ENCODE assay signal across 12 mouse cellular contexts in the genomic region with DNA sequence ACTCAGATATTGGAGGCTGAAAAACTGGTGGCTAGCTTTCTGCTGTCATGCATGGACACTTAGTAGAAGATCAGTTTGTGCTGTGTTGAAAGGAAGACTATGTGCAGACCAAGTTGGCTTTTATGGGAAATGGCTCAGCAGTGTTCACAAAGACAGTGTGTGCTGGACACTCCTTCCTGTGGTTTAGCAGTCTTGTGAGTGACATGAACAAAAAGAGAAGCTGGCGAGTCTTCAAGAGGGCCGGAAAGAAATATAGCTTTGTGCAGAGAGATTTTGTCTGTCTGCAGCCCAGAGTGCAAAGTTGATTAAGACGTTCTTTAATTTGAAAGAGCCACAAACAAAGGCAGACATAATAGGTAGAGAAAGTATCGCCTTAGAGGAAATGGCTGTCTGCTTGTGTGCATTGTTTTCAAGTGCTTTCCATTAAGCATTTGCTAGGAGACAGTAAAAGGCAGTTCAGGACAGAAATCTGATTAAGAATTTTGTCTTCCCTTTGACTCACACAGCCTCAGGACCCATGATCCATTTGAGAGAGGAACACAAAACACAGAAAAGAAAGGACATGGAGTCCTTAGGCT. TPM values are rescaled to one million over a fixed set of nuclear protein-coding genes. Genes with fewer than 3 reads are reported as not detected.
DNase-seq lines count a peak whose midpoint lies in the region; ATAC-seq and TF ChIP-seq lines count a peak whose summit lies in the region.
"Had no signal": no experiment of that assay in that cellular context is flagged by ENCODE, and none has a peak within 500 bp of the region (broad histone marks: within the 10 kb centered on the region; RNA-seq: fewer than 3 reads in every experiment).

No protein-coding gene starts in this region.

- no peak for ATAC-seq in liver, embryonic 15.5 days (ENCODE audit: insufficient read depth)
- no peak; the same call in 1 of the 2 replicates for ATAC-seq in liver, embryonic 11.5 days (replicated peaks; ENCODE audit: low FRiP score)
- ATAC-seq in CD4-positive, CD25-positive, alpha-beta regulatory T cell, adult 4 months = peak; percentile 60
- peak; percentile 88 for ATAC-seq in megakaryocyte progenitor cell, adult 5-6 weeks (replicated peaks; ENCODE audit: poor library complexity)
- ATAC-seq: forebrain, embryonic 15.5 days had no signal

- H3K4me1 ChIP-seq in liver, embryonic 15.5 days (replicated peaks) = no peaks in the 10 kb centered on the region
- no peaks in the 10 kb centered on the region for H3K4me1 ChIP-seq in liver, embryonic 11.5 days (replicated peaks; ENCODE audit: control insufficient read depth, insufficient read depth, low read length)
- peaks cover 39% of the 10 kb centered on the region for H3K4me1 ChIP-seq in bone marrow macrophage, adult 2 months (ENCODE audit: control insufficient read depth, insufficient read depth, low read length)
- H3K4me1 ChIP-seq: forebrain, embryonic 15.5 days; heart, embryonic 10.5 days; liver, embryonic 13.5 days had no signal

- H3K9ac ChIP-seq in liver, embryonic 15.5 days = no peak overlapping the region
- H3K9ac ChIP-seq in liver, embryonic 11.5 days (ENCODE audit: low read depth, low read length) = no peak overlapping the region
- H3K9ac ChIP-seq: forebrain, embryonic 15.5 days; liver, embryonic 13.5 days had no signal

- H3K4me2 ChIP-seq in liver, embryonic 15.5 days = no peak overlapping the region
- no peak overlapping the region for H3K4me2 ChIP-seq in liver, embryonic 11.5 days
- H3K4me2 ChIP-seq: forebrain, embryonic 15.5 days; liver, embryonic 13.5 days had no signal

- H3K4me3 ChIP-seq in liver, embryonic 15.5 days (replicated peaks) = no peak overlapping the region
- no peak overlapping the region for H3K4me3 ChIP-seq in liver, embryonic 11.5 days (ENCODE audit: low read depth, low read length)
- no peak overlapping the region for H3K4me3 ChIP-seq in bone marrow macrophage, adult 2 months (ENCODE audit: insufficient read depth, low read length)
- H3K4me3 ChIP-seq: forebrain, embryonic 15.5 days; heart, embryonic 10.5 days; liver, embryonic 13.5 days had no signal

- WGBS in liver, embryonic 15.5 days (ENCODE audit: insufficient replicate concordance) = 25% methylated on average over 4 of the region's 4 CpGs
- 54% methylated on average over 4 of the region's 4 CpGs for WGBS in liver, embryonic 11.5 days

- H3K27ac ChIP-seq in liver, embryonic 15.5 days (replicated peaks) = 0 out of 2 replicates have a peak overlapping the region, but pooled peaks have one; percentile 3
- no peak overlapping the region for H3K27ac ChIP-seq in liver, embryonic 11.5 days (ENCODE audit: low read depth, low read length)
- peak overlapping the region; percentile 97 for H3K27ac ChIP-seq in bone marrow macrophage, adult 2 months (ENCODE audit: insufficient read depth, low read depth, low read length)
- H3K27ac ChIP-seq: forebrain, embryonic 15.5 days; heart, embryonic 10.5 days; liver, embryonic 13.5 days had no signal

- no peaks in the 10 kb centered on the region; the same call in 1 of the 2 replicates for H3K27me3 ChIP-seq in liver, embryonic 15.5 days
- H3K27me3 ChIP-seq in liver, embryonic 11.5 days (replicated peaks; ENCODE audit: control insufficient read depth, insufficient read depth, low read length) = peaks cover 3% of the 10 kb centered on the region
- H3K27me3 ChIP-seq: liver, embryonic 13.5 days had no signal

- no peaks in the 10 kb centered on the region for H3K9me3 ChIP-seq in liver, embryonic 15.5 days (replicated peaks)
- no peaks in the 10 kb centered on the region for H3K9me3 ChIP-seq in liver, embryonic 11.5 days (ENCODE audit: control insufficient read depth, low read length)
- H3K9me3 ChIP-seq: forebrain, embryonic 15.5 days; heart, embryonic 10.5 days; liver, embryonic 13.5 days had no signal

- no peak for TF ChIP-seq CTCF in bone marrow macrophage, adult 2 months (IDR thresholded peaks at IDR 0.05; ENCODE audit: low read depth, low read length)

- no peak for TF ChIP-seq POLR2A in bone marrow macrophage, adult 2 months (IDR thresholded peaks at IDR 0.05; ENCODE audit: borderline replicate concordance, low read depth, low read length)

- H3K36me3 ChIP-seq in liver, embryonic 15.5 days (replicated peaks) = no peaks in the 10 kb centered on the region
- no peaks in the 10 kb centered on the region for H3K36me3 ChIP-seq in liver, embryonic 11.5 days (ENCODE audit: control insufficient read depth, insufficient read depth, low read length)
- H3K36me3 ChIP-seq: forebrain, embryonic 15.5 days; heart, embryonic 10.5 days; liver, embryonic 13.5 days had no signal

- no peak for DNase-seq in liver, embryonic 11.5 days (ENCODE audit: low spot score)
- no peak for DNase-seq in gastrocnemius, adult 8-10 months (ENCODE audit: low spot score in 2 of 2)
- DNase-seq in urinary bladder, postnatal 10 days (ENCODE audit: low spot score) = no peak
- DNase-seq: kidney, adult 11 months; layer of hippocampus, postnatal 36 days; liver, embryonic 13.5 days had no signal

RNA-seq across cellular contexts. Expression of gene Tlr7, which starts 11.4 kb away (rescaled TPM):
- 0.79 and 1.0 TPM in 2 replicates for polyA plus RNA-seq in liver, embryonic 15.5 days (2015; fragmentation: Nextera tagmentation; extraction: Ambion mirVana)
- 0.83 and 1.1 TPM in 2 replicates for polyA plus RNA-seq in liver, embryonic 11.5 days (2014; fragmentation: Nextera tagmentation; extraction: Ambion mirVana)
- 10 to 100 TPM in 1 of 2 experiments, 1 to 10 TPM in 1; 8.7 to 11.5 TPM for polyA plus RNA-seq in CD4-positive, CD25-positive, alpha-beta regulatory T cell, adult 4 months (2017; shearing (Covaris generic))
- polyA plus RNA-seq in bone marrow macrophage, adult 2 months (2012; ENCODE audit: insufficient read depth, insufficient read length, missing spikeins) = 301 and 340 TPM in 2 replicates
- total RNA-seq in megakaryocyte progenitor cell, adult 5-6 weeks (2015) = 3.1 and 4.8 TPM in 2 replicates
- total RNA-seq in megakaryocyte progenitor cell, adult 5-6 weeks (2017) = 0.79 and 1.8 TPM in 2 replicates
- total RNA-seq in gastrocnemius, adult 8-10 months (2022) = under 1 TPM; 0.27 to 0.92 (median 0.56) TPM

RNA-seq across cellular contexts. Expression of gene Tlr8, which starts 54.8 kb away (rescaled TPM):
- polyA plus RNA-seq in liver, embryonic 15.5 days (2015; fragmentation: Nextera tagmentation; extraction: Ambion mirVana) = 0.74 and 0.86 TPM in 2 replicates
- 0.63 and 0.84 TPM in 2 replicates for polyA plus RNA-seq in liver, embryonic 11.5 days (2014; fragmentation: Nextera tagmentation; extraction: Ambion mirVana)
- under 1 TPM in 1 of 2 experiments, not detected in 1; 0.13 TPM for polyA plus RNA-seq in CD4-positive, CD25-positive, alpha-beta regulatory T cell, adult 4 months (2017; shearing (Covaris generic))
- 156 and 229 TPM in 2 replicates for polyA plus RNA-seq in bone marrow macrophage, adult 2 months (2012; ENCODE audit: insufficient read depth, insufficient read length, missing spikeins)
- 5.4 and 8.5 TPM in 2 replicates for total RNA-seq in megakaryocyte progenitor cell, adult 5-6 weeks (2015)
- 2.1 and 4.0 TPM in 2 replicates for total RNA-seq in megakaryocyte progenitor cell, adult 5-6 weeks (2017)
- total RNA-seq in gastrocnemius, adult 8-10 months (2022) = under 1 TPM in 3 of 4 experiments, not detected in 1; 0.29 to 0.83 (median 0.46) TPM
- total RNA-seq: layer of hippocampus, postnatal 36 days had no signal

Comparison
In these comparisons a context has a peak if more than half of its experiments do, and no peak if none do; other contexts are left out.
1. ATAC-seq: peak in CD4-positive, CD25-positive, alpha-beta regulatory T cell, adult 4 months (single experiment) and megakaryocyte progenitor cell, adult 5-6 weeks (single experiment); none in liver, embryonic 15.5 days (single experiment) and liver, embryonic 11.5 days (single experiment).
2. RNA of gene Tlr7, which starts 11.4 kb away (polyA plus RNA-seq): 301 to 340 TPM in bone marrow macrophage, adult 2 months; 8.7 to 11.5 TPM in CD4-positive, CD25-positive, alpha-beta regulatory T cell, adult 4 months, 0.83 to 1.1 TPM in liver, embryonic 11.5 days and 0.79 to 1.0 TPM in liver, embryonic 15.5 days; every median in the first group is over 10 times any median in the second.
3. RNA of gene Tlr8, which starts 54.8 kb away (polyA plus RNA-seq): 156 to 229 TPM in bone marrow macrophage, adult 2 months; 0.74 to 0.86 TPM in liver, embryonic 15.5 days, 0.63 to 0.84 TPM in liver, embryonic 11.5 days and 0.13 TPM in CD4-positive, CD25-positive, alpha-beta regulatory T cell, adult 4 months; every median in the first group is over 10 times any median in the second.